ENCODE assay signal across 9 mouse cellular contexts in genomic region chrX:56650885-56651284, GRCm38 (mm10). TPM values are rescaled to one million over a fixed set of nuclear protein-coding genes. Genes with fewer than 3 reads are reported as not detected.
DNase-seq lines count a peak whose midpoint lies in the region; ATAC-seq and TF ChIP-seq lines count a peak whose summit lies in the region.
"Had no signal": no experiment of that assay in that cellular context is flagged by ENCODE, and none has a peak within 500 bp of the region (broad histone marks: within the 10 kb centered on the region; RNA-seq: fewer than 3 reads in every experiment).

No protein-coding gene starts in this region.

- H3K9ac ChIP-seq in kidney, embryonic 16.5 days (replicated peaks; ENCODE audit: low read length) = no peak overlapping the region
- H3K9ac ChIP-seq: neural tube, embryonic 12.5 days had no signal

- intact Hi-C loops in heart, postnatal 10 days (cut with DNase I) = loop anchor here (2.0 to 5.0 kb wide), 3 partner anchors 81 to 140 kb away; partner anchors contain the start of gene Fhl1

- peak; percentile 82 for DNase-seq in kidney, adult 2 months
- DNase-seq in adrenal gland, postnatal 25 days = peak; percentile 11
- DNase-seq in heart, postnatal 10 days = peak; percentile 36 to 53
- DNase-seq in skeletal muscle tissue, adult 2 months (ENCODE audit: low read depth, low spot score) = peak; percentile 59
- no peak for DNase-seq in cerebellum, adult 9-11 months
- DNase-seq in embryonic facial prominence, embryonic 10.5 days (ENCODE audit: low spot score) = no peak

- 58% methylated on average over 6 of the region's 6 CpGs for WGBS in kidney, adult 2 months
- 75% methylated on average over 6 of the region's 6 CpGs for WGBS in kidney, embryonic 16.5 days
- WGBS in embryonic facial prominence, embryonic 10.5 days = 71% methylated on average over 6 of the region's 6 CpGs

- no peak for TF ChIP-seq POLR2A in kidney, adult 2 months (IDR thresholded peaks at IDR 0.05; ENCODE audit: low read depth, low read length)

- no peak for TF ChIP-seq CTCF in kidney, adult 2 months (conservative IDR thresholded peaks at IDR 0.05; ENCODE audit: insufficient read depth, insufficient read length, low read depth, low read length)

- H3K4me1 ChIP-seq in kidney, adult 2 months (ENCODE audit: control insufficient read depth, insufficient read depth, low read length) = peaks cover 6% of the 10 kb centered on the region; the same call in 1 of the 2 replicates
- no peaks in the 10 kb centered on the region for H3K4me1 ChIP-seq in kidney, embryonic 16.5 days (ENCODE audit: insufficient read depth, low read length)
- no peaks in the 10 kb centered on the region for H3K4me1 ChIP-seq in embryonic facial prominence, embryonic 10.5 days
- H3K4me1 ChIP-seq: neural tube, embryonic 12.5 days had no signal

- no peaks in the 10 kb centered on the region for H3K9me3 ChIP-seq in kidney, embryonic 16.5 days (ENCODE audit: low read length)
- no peaks in the 10 kb centered on the region for H3K9me3 ChIP-seq in embryonic facial prominence, embryonic 10.5 days
- H3K9me3 ChIP-seq: neural tube, embryonic 12.5 days had no signal

- H3K4me2 ChIP-seq in kidney, embryonic 16.5 days (replicated peaks; ENCODE audit: low read depth, low read length) = no peak overlapping the region
- H3K4me2 ChIP-seq: neural tube, embryonic 12.5 days had no signal

- H3K27me3 ChIP-seq in kidney, adult 2 months (replicated peaks; ENCODE audit: control insufficient read depth, insufficient read depth, low read length) = no peaks in the 10 kb centered on the region; the same call in 1 of the 2 replicates
- no peaks in the 10 kb centered on the region for H3K27me3 ChIP-seq in kidney, embryonic 16.5 days (ENCODE audit: insufficient read depth, low read length)
- no peaks in the 10 kb centered on the region for H3K27me3 ChIP-seq in embryonic facial prominence, embryonic 10.5 days (replicated peaks; ENCODE audit: low read depth, poor library complexity, severe bottlenecking)
- H3K27me3 ChIP-seq: neural tube, embryonic 12.5 days had no signal

- no peak overlapping the region for H3K4me3 ChIP-seq in kidney, adult 2 months (ENCODE audit: insufficient read depth, low read depth, low read length)
- H3K4me3 ChIP-seq in kidney, embryonic 16.5 days (ENCODE audit: low read length) = no peak overlapping the region
- H3K4me3 ChIP-seq in embryonic facial prominence, embryonic 10.5 days = no peak overlapping the region
- H3K4me3 ChIP-seq: neural tube, embryonic 12.5 days had no signal

- H3K36me3 ChIP-seq in kidney, adult 2 months (ENCODE audit: control insufficient read depth, insufficient read depth, low read length) = no peaks in the 10 kb centered on the region
- H3K36me3 ChIP-seq in kidney, embryonic 16.5 days (ENCODE audit: insufficient read depth, low read length) = no peaks in the 10 kb centered on the region
- H3K36me3 ChIP-seq in embryonic facial prominence, embryonic 10.5 days (replicated peaks) = no peaks in the 10 kb centered on the region
- H3K36me3 ChIP-seq: neural tube, embryonic 12.5 days had no signal

- H3K27ac ChIP-seq in kidney, adult 2 months (ENCODE audit: insufficient read depth, low read depth, low read length) = peak overlapping the region; percentile 81
- no peak overlapping the region for H3K27ac ChIP-seq in kidney, embryonic 16.5 days (ENCODE audit: low read length)
- no peak overlapping the region for H3K27ac ChIP-seq in embryonic facial prominence, embryonic 10.5 days (replicated peaks)
- H3K27ac ChIP-seq: neural tube, embryonic 12.5 days had no signal

- no peak for ATAC-seq in kidney, embryonic 16.5 days (ENCODE audit: low FRiP score, low TSS enrichment)
- ATAC-seq: forebrain, embryonic 16.5 days had no signal

RNA-seq across cellular contexts. Expression of gene Slc9a6, which starts 41.3 kb away (rescaled TPM):
- 22.8 and 25.5 TPM in 2 replicates for polyA plus RNA-seq in kidney, adult 2 months (2012; rRNA removed)
- polyA plus RNA-seq in kidney, embryonic 16.5 days (2015; fragmentation: Nextera tagmentation; extraction: Ambion mirVana) = 13.1 and 13.5 TPM in 2 replicates
- total RNA-seq in adrenal gland, postnatal 25 days (2021) = 25.7 and 29.0 TPM in 2 replicates
- total RNA-seq in heart, postnatal 10 days (2021) = 10 to 100 TPM; 14.7 to 17.1 TPM
- 8.9 and 9.9 TPM in 2 replicates for polyA plus RNA-seq in embryonic facial prominence, embryonic 10.5 days (2016; fragmentation: Nextera tagmentation; extraction: Ambion mirVana)

RNA-seq across cellular contexts. Expression of gene Mmgt1, which starts 53.0 kb away (rescaled TPM):
- polyA plus RNA-seq in kidney, adult 2 months (2012; rRNA removed) = 11.0 and 12.8 TPM in 2 replicates
- polyA plus RNA-seq in kidney, embryonic 16.5 days (2015; fragmentation: Nextera tagmentation; extraction: Ambion mirVana) = 28.7 and 32.5 TPM in 2 replicates
- total RNA-seq in adrenal gland, postnatal 25 days (2021) = 28.6 and 31.7 TPM in 2 replicates
- 10 to 100 TPM; 27.4 TPM for total RNA-seq in heart, postnatal 10 days (2021)
- polyA plus RNA-seq in embryonic facial prominence, embryonic 10.5 days (2016; fragmentation: Nextera tagmentation; extraction: Ambion mirVana) = 34.4 and 37.1 TPM in 2 replicates

Comparison
In these comparisons a context has a peak if more than half of its experiments do, and no peak if none do; other contexts are left out.
1. DNase-seq: peak in kidney, adult 2 months (single experiment), adrenal gland, postnatal 25 days (single experiment), heart, postnatal 10 days (2 of 2) and skeletal muscle tissue, adult 2 months (single experiment); none in cerebellum, adult 9-11 months (single experiment) and embryonic facial prominence, embryonic 10.5 days (single experiment).